In genomic region chr19:59853061-59853460, GRCm38 (mm10) we compare ENCODE assay signal across 28 mouse cellular contexts.
DNase-seq lines count a peak whose midpoint lies in the region; ATAC-seq lines count a peak whose summit lies in the region.
"Had no signal": no experiment of that assay in that cellular context is flagged by ENCODE, and none has a peak within 500 bp of the region (broad histone marks: within the 10 kb centered on the region; RNA-seq: fewer than 3 reads in every experiment).

No protein-coding gene starts in this region.

- no peak overlapping the region for H3K9ac ChIP-seq in forebrain, embryonic 14.5 days (ENCODE audit: low read length)
- H3K9ac ChIP-seq: embryonic facial prominence, embryonic 13.5 days; forebrain, embryonic 13.5 days; heart, embryonic 13.5 days; limb, embryonic 13.5 days; liver, embryonic 13.5 days had no signal

- no peak for ATAC-seq in forebrain, embryonic 14.5 days
- ATAC-seq: forebrain, embryonic 13.5 days; hindbrain, embryonic 16.5 days; midbrain, embryonic 16.5 days had no signal

- 0 out of 2 replicates have a peak, but pooled peaks cover 2% of the 10 kb centered on the region for H3K27me3 ChIP-seq in forebrain, embryonic 14.5 days (replicated peaks; ENCODE audit: control insufficient read depth, insufficient read depth, low read length)
- peaks cover 23% of the 10 kb centered on the region for H3K27me3 ChIP-seq in forebrain, embryonic 10.5 days (ENCODE audit: poor library complexity, severe bottlenecking)
- H3K27me3 ChIP-seq: embryonic facial prominence, embryonic 13.5 days; forebrain, embryonic 13.5 days; heart, embryonic 13.5 days; limb, embryonic 13.5 days; liver, embryonic 13.5 days had no signal

- H3K4me2 ChIP-seq in forebrain, embryonic 14.5 days (ENCODE audit: low read length): no peak overlapping the region
- H3K4me2 ChIP-seq: embryonic facial prominence, embryonic 13.5 days; forebrain, embryonic 13.5 days; heart, embryonic 13.5 days; limb, embryonic 13.5 days; liver, embryonic 13.5 days had no signal

- DNase-seq in forebrain, embryonic 14.5 days (ENCODE audit: low spot score): peak; percentile 45
- DNase-seq in forebrain, embryonic 10.5 days (ENCODE audit: extremely low spot score, low spot score): no peak
- peak; percentile 30 for DNase-seq in kidney, postnatal 14 days
- no peak for DNase-seq in kidney, postnatal 4 days
- peak; percentile 52 for DNase-seq in Muller cell, postnatal 12 days (ENCODE audit: inconsistent ontology term)
- peak; percentile 7 for DNase-seq in skeletal muscle tissue, adult 2 months (ENCODE audit: low read depth, low spot score)
- DNase-seq in right cerebral cortex, postnatal 10 days (ENCODE audit: low spot score in 2 of 2): no peak
- DNase-seq: adrenal gland, adult 2 months; adrenal gland, postnatal 36 days; cerebellum, adult 8-10 months; cerebellum, postnatal 25 days; gastrocnemius, adult 2 months; kidney, adult 18-20 months; liver, embryonic 13.5 days; lung, postnatal 14 days; thymus, adult 18-20 months; thymus, postnatal 25 days had no signal

- no peaks in the 10 kb centered on the region for H3K4me1 ChIP-seq in forebrain, embryonic 14.5 days (ENCODE audit: control insufficient read depth, insufficient read depth, low read length)
- peaks cover 31% of the 10 kb centered on the region for H3K4me1 ChIP-seq in forebrain, embryonic 10.5 days
- H3K4me1 ChIP-seq: hindbrain, embryonic 10.5 days; liver, embryonic 13.5 days had no signal

- no peak overlapping the region for H3K4me3 ChIP-seq in forebrain, embryonic 14.5 days (ENCODE audit: low read depth, low read length)
- no peak overlapping the region for H3K4me3 ChIP-seq in forebrain, embryonic 10.5 days
- H3K4me3 ChIP-seq: embryonic facial prominence, embryonic 13.5 days; erythroblast, embryonic 14.5 days; forebrain, embryonic 13.5 days; gastrocnemius, adult 2 months; heart, embryonic 13.5 days; hindbrain, embryonic 10.5 days; layer of hippocampus, adult 2 months; left cerebral cortex, adult 2 months; limb, embryonic 13.5 days; liver, embryonic 13.5 days had no signal

- H3K27ac ChIP-seq in forebrain, embryonic 14.5 days (ENCODE audit: low read depth, low read length): no peak overlapping the region
- H3K27ac ChIP-seq in forebrain, embryonic 10.5 days: no peak overlapping the region
- H3K27ac ChIP-seq: embryonic facial prominence, embryonic 13.5 days; forebrain, embryonic 13.5 days; gastrocnemius, adult 2 months; heart, embryonic 13.5 days; hindbrain, embryonic 10.5 days; layer of hippocampus, adult 2 months; left cerebral cortex, adult 2 months; limb, embryonic 13.5 days; liver, embryonic 13.5 days; stomach, postnatal 0 days had no signal

- no peaks in the 10 kb centered on the region for H3K9me3 ChIP-seq in forebrain, embryonic 14.5 days (replicated peaks; ENCODE audit: control insufficient read depth, low read length)
- H3K9me3 ChIP-seq in forebrain, embryonic 10.5 days: no peaks in the 10 kb centered on the region
- H3K9me3 ChIP-seq: embryonic facial prominence, embryonic 13.5 days; forebrain, embryonic 13.5 days; heart, embryonic 13.5 days; hindbrain, embryonic 10.5 days; limb, embryonic 13.5 days; liver, embryonic 13.5 days had no signal

- H3K36me3 ChIP-seq in forebrain, embryonic 14.5 days (ENCODE audit: control insufficient read depth, insufficient read depth, low read length): no peaks in the 10 kb centered on the region
- no peaks in the 10 kb centered on the region for H3K36me3 ChIP-seq in forebrain, embryonic 10.5 days (replicated peaks)
- H3K36me3 ChIP-seq: embryonic facial prominence, embryonic 13.5 days; heart, embryonic 13.5 days; hindbrain, embryonic 10.5 days; limb, embryonic 13.5 days; liver, embryonic 13.5 days had no signal

- WGBS in forebrain, embryonic 14.5 days: 15% methylated on average over 3 of the region's 3 CpGs
- WGBS in forebrain, embryonic 10.5 days: 81% methylated on average over 3 of the region's 3 CpGs

Comparison
In these comparisons a context has a peak if more than half of its experiments do, and no peak if none do; other contexts are left out.
1. DNase-seq: peak in forebrain, embryonic 14.5 days (single experiment), kidney, postnatal 14 days (single experiment), Muller cell, postnatal 12 days (single experiment) and skeletal muscle tissue, adult 2 months (single experiment); none in forebrain, embryonic 10.5 days (single experiment), kidney, postnatal 4 days (0 of 2) and right cerebral cortex, postnatal 10 days (0 of 2).